Mouse (Mus musculus): Measurements from ENCODE around the gene Mphosph9.
"Not testable (repeated sequence)": the region's sequence is repeated elsewhere in the genome, so short reads cannot be mapped to it uniquely, and the experiment has no call there.

The Mphosph9 gene

DNA sequence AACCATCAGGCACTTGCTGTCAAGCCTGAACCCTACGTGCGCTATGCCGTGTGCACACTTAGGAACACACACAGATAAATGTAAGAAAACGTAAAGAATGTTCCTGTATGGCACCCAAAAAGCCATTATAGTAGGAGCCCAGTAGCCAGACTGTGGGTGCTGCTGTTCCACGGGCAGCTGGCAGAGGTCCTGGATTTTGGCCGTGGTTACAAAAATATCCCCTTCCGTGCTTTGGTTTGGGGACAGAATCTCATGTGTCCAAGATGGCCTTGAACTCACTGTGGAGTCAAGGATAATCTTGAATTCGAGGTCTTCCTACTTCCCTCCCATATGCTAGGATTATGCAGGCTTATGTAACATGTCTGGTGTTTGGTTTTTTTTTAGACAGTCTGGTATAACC is 15.1 kb upstream of the Mphosph9 start:
- no peak for DNase-seq (ENCODE audit: low read depth, low spot score)

DNA sequence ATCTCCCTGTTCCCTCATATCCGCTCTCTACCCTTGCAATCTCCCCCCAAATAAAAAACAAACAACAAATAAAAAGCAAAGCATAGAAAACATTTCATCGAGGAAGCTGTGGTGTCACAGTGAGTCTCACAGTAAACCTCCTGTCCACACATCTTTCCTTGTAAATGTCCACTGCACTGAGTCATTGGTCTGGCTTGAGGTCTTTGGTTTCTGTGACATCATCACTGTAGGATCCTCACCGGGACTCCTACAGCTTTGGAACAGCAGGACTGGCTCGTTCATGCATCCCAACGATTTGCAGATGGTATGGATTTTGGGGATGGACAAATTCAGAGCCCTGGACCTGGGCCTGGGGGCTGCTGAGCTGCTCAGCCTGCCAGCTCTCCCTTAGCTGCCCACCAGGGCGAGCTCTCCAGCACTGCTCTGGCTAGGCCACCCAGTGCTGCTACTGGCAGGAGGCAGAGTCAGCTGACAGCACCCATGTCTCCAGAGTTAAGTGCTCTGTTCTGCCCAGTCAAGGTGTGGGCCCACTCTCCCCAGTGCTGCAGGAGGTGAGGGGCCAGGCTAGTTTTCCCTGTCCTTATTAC is 14.1 kb upstream of the Mphosph9 start:
- not testable (repeated sequence) for DNase-seq (ENCODE audit: low read depth, low spot score)

DNA sequence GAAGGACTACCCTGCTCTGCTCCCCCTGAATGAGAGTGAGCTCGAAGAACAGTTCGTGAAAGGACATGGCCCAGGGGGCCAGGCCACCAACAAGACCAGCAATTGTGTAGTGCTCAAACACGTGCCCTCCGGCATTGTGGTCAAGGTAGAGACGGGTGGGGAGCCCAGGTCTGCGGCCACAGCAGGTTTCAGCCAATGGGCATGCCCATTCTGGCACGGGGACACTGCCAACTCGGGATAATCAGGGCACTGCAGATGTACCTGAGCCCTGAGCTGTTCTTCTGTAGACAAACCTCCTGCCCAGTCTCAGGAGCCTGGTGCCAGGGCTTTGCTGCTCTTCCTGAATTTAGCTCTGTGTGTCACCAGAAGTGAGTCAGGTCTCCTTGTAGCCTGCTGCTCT is 11.0 kb upstream of the Mphosph9 start:
- no peak for DNase-seq (ENCODE audit: low read depth, low spot score)

DNA sequence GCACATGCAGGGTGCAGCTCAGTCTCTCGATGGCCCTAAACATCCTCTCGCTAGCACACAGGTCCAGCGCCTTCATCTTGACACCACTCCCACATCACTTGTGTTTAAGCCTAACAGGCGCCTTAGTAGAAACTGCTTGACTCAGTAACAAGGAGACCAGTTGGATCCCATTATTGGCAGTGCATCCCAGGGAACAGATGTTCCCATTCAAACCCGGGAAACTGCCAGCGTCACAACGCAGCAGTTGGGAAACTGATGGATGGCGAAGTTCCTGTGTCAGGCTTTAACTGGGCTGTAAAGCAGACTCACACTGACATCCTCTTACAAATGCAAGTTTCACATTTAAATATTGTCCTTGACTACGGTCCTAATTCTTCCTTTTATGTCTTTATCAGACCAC is 10.1 kb upstream of the Mphosph9 start:
- DNase-seq (ENCODE audit: low read depth, low spot score) = no peak

DNA sequence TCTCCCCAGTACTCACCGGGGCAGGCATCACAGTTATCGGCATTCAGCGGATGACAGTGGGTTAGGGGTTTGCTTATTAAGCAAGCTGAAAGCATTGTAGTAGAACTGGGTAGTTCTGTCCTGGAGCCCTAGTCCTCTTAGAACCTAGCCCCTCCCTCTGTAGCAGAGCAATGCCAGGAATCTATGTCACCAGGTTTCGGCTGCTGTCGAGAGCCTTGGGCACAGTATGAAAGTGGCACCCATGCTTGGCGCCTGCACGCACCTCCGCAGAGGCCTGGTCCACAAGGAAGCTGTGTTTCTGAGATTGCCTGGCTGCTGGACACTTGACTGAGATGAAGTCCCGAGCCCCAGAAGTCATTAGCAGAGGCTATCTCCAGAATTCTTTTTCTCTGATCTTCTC is 9.3 kb upstream of the Mphosph9 start:
- DNase-seq (ENCODE audit: low read depth, low spot score) = no peak

DNA sequence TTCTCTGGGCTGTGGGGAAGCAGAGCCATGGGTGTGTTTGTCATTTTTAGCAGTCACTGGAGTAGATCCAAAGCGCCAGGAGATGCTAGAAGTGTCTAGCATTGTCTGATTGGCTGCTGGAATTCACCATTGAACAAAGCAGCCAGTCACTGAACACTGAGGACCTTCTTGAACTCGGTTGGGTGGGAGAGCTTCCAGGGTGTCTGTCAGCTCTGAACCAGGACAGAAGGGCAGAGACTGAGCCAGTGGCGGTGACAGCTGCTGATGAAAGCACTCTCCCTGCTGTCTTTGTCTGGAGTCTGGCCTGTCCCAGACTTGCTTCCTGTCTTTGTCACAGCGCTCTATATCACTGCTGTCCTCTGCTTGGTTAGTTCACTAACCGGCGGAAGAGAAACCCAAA is 6.6 kb upstream of the Mphosph9 start:
- no peak for DNase-seq (ENCODE audit: low read depth, low spot score)

DNA sequence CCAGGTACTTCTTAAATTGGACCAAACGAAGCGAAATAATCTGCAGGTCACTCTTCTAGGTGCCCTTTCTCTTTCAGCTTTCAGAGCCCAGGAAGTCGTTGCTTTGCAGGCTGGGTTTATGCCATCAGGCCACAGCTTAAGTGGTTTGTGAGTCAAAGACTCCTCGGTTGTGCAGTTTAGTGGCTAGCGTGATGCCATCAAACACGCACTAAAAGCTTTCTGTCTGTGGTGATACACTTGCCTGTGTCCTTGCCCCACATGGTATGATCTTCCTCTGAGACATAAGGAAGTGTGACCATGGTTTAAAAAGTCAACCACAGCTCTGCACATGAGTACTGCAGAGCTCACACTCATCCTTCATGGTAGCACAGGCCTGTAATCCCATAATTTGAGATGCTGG is 2.3 kb upstream of the Mphosph9 start:
- no peak for DNase-seq (ENCODE audit: low read depth, low spot score)

DNA sequence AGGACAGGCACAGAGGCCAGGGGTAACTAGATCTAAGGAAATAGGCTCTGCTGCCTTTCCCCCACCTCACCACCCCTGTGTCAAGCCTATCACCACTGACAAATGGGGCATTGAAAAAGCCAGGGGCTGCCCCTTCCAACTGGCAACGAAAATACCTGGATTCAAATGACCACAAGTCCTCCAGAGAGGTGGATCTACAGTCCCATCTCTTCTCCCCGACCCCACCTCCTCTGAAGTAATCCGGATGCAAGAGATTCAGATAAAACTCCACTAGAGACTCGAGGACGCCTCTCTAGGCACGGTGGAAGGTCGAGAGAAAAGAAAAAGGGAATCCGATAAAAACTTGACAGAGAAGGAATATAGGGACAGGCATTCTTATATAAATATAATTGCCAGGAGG is 943 bp downstream of the Mphosph9 start:
- no peak for DNase-seq (ENCODE audit: low read depth, low spot score)

DNA sequence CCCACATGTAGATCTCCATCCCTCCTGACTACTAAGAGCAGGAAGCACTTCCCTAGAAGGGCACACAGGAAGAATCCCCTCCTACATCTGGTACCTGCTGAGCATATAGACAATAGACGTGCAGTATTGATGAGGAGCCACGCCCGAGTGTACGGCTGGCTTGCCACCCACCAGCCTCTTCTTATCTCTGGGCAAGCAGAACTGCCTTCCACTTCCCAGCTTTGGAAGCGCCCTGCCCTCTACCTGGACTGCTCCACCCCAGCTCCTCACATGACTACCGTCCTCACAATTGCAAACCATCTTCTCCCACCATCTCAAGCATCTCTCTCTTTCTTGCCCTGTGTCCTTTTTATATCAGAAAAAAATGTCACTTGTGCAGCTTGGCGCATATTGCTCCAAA is 10.1 kb downstream of the Mphosph9 start:
- no peak for DNase-seq (ENCODE audit: low read depth, low spot score)

DNA sequence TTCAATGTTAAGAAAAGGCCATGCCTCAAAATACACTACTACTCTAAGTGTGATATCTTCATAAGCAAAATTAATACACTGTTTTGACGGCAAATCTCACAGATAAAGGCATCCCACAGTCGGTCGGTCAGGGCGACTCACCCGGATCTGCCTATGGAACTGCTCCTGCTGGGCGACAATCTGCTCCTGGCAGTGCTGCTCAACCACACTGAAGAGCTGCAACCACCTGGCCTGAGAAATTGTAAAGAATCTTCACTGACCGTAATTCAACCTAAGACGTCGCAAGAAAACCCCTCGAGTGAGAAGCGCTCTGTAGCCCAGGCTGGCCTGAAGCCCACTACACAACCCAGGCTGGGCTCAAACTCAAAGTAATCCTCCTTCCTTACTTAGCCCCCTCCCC is 11.8 kb downstream of the Mphosph9 start:
- no peak for DNase-seq (ENCODE audit: low read depth, low spot score)

DNA sequence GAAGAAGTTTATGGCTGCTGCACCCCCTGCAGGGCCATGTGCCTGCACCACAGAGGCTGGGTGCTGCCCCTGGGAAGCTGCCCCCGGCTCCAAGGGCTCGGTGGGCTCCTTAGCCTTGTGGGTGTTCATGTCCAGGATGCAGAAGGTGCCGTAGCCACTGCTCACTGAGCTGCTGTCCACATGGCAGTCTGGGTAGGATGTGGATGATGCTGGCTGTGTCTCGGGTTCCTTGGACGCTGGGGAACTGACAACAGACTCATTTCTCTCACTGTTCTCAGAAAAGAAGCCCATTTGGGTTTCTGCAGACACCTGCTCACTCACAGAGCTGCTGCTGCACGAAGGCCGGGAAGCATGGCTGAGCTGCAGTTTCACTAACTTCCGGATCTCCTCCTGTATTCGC is 12.3 kb downstream of the Mphosph9 start:
- no peak for DNase-seq (ENCODE audit: low read depth, low spot score)

DNA sequence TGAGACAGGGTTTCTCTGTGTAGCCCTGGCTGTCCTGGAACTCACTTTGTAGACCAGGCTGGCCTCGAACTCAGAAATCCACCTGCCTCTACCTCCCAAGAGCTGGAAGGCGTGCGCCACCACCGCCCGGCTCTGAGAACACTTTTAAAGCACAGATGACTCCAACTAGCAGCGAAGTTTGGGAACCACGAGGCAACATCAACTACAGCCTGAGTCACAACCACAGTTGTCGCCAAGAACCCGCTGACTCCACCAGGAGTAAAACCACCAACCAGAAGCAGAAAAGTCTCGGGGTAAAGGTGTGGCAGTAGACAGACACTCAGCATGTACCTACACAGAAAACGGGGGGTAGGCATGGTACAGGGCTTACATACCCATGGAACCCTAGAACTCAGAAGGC is 17.7 kb downstream of the Mphosph9 start:
- DNase-seq (ENCODE audit: low read depth, low spot score) = no peak

DNA sequence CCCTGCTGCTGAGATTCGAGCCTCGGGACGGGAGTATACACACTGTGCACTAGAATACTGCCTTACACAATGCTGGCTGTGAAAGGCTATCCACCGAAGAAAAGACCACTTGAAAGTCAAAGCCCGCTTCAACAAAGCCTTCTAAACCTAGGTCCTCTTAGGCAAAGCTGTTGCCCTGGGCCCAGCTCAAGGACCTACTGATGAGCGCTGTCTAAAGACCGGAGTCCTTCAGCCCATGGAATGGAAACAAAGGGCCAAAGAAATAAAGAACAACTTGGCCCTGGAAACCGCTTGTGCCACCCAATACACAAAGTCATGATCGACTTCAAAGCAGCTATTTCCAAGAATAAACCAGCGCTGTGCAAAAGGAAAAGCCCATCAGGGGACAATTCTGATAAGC is 18.6 kb downstream of the Mphosph9 start:
- DNase-seq (ENCODE audit: low read depth, low spot score) = no peak

DNA sequence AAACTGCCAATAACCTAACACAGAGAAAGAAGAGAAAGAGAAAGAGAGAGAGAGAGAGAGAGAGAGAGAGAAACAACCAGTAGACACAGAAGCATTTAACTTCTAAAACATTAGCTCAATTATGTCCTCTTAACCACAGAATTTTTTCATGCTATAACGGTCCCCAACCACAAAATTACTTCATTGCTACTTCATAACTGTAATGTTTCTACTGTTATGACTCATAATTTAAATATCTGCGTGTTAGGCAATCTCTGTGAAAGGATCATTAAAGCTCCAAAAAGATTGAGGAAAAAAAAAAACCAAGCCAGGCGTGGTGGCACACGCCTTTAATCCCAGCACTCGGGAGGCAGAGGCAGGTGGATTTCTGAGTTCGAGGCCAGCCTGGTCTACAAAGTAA is 24.9 kb downstream of the Mphosph9 start:
- DNase-seq (ENCODE audit: low read depth, low spot score) = not testable (repeated sequence)

DNA sequence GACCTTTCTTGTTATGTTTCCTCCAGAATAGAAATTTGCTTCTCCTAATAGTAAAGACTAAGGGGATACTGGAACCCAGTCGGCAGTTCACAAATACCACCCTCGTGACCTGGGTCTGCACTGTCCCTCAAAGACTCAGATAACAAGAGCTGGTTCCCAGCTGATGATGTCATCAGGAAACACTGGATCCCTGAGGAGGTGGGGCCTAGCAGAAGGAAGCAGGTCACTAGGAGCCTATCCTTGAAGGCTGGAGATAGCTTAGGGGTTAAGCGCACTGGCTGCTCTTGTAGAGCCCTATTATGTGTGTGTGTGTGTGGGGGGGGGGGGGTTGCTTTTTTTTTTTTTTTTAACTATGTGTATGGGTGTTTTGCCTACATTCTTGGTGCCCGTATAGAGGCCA is 27.6 kb downstream of the Mphosph9 start:
- no peak for DNase-seq (ENCODE audit: low read depth, low spot score)

DNA sequence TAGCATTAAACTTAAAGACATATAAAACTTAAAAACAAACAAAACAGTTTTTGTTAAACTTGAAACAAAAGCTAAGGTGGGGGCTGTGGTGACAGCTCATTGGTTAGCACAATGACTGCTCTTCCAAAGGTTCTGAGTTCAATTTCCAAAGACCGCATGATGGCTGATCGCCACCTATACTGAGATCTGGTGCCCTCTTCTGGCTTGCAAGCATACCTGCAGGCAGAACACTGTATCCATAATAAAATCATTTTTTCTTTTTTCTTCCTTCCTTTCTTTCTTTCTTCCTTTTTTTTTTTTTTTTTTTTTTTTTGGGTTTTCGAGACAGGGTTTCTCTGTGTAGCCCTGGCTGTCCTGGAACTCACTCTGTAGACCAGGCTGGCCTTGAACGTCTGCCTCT is 28.5 kb downstream of the Mphosph9 start:
- DNase-seq (ENCODE audit: low read depth, low spot score) = peak; percentile 9

DNA sequence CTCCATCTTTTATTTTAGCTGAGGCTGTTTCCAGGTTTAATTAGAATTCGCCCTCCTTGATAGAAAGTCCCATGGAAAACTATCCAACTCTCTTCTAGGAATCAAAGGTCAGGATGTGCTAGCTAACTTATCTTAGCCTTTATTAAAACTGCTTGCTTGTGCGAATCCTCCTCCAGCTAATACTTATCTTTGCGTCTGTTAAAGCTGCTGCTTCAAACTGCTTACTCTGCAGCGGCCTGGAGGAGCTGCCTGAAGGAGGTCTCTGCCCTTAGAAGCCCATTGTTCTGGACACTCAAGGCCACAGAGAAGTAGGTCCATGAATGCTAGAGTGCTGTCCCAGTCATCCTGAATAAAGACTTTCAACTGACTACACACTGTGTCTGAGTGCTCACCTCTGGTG is 31.3 kb downstream of the Mphosph9 start:
- no peak for DNase-seq (ENCODE audit: low read depth, low spot score)

DNA sequence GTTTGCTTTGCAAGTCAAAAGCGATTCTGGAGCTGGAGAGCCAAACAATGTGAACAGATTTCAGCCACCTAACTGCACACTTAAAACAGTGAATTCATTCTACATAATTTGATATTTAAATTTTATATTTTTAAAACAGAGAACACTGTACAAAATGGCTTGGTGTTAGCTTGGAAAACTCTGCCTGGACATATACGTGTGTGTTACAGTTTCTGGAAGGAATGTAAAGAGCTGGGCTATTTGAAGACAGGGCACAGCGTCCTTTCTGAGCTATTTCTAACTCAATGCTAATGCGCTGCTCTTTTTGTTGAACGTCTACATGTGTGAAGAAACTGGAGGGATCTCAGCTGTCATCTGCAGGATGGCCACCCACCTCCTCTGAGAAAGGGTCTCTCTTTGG is 33.8 kb downstream of the Mphosph9 start:
- no peak for DNase-seq (ENCODE audit: low read depth, low spot score)

DNA sequence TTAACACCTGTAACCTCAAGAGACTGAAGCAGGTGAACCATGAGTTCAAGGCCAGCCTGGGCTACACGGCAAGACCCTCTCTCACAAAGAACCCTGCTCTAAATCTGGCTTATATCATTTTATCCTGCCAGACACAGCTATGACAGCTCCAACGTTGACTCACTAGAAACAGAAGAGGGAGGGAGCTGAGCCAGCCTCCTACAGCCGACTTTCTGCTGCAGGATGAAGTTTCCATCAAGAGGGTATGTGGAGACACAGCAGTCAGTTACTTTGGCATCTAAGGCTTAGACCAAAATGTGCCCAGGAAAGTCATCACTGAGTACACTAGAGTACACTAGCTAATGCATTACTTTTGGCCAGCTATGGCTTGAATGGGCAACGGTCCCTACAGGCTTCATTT is 37.6 kb downstream of the Mphosph9 start:
- DNase-seq (ENCODE audit: low read depth, low spot score) = no peak

DNA sequence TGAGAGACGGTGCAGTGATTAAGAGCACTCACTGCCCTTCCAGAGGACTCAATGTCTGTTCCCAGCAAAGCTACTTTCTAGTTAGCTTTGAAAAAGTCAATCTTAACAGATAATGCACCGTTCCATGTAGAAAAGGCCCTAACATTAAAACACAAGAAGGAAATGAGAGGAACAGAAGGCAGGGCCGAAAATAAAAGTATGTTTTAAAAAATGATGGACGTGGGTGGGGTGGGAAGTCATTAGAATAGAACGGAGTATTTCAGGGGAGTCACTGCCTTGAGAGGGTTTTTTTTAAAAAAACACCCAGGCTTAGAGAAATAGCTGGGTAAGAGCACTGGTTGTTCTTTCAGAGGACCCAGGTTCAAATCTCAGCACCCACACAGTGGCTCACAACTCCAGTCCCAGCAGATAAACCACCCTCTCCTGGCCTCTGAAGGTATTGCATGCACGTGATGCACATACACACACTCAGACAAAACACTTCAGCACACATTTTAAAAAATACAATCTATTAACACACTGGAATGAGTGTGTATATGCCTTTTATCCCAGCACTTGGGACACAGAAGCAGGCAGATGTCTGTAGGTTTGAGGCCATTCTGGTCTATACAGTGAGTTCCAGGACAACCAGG is 40.0 kb downstream of the Mphosph9 start:
- DNase-seq (ENCODE audit: low read depth, low spot score) = no peak

DNA sequence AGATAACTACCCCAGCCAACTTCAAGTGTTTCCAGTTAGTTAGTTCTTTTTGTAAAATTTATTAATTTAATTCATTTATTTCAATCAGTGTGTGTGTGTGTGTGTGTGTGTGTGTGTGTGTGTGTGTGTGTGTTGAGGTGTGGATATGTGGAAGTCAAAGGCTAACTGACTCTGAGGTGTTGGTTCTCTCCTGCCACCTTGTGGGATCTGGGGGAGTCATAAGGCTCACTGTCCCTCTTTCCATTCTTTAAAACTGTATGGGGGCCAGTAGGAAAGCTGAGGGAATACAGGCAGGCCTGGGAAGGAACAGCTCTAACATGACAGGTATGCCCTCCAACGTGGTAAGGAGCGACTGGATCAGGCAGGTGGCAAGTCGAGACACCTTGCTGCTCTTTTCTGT is 43.4 kb downstream of the Mphosph9 start:
- peak; percentile 7 for DNase-seq (ENCODE audit: low read depth, low spot score)

DNA sequence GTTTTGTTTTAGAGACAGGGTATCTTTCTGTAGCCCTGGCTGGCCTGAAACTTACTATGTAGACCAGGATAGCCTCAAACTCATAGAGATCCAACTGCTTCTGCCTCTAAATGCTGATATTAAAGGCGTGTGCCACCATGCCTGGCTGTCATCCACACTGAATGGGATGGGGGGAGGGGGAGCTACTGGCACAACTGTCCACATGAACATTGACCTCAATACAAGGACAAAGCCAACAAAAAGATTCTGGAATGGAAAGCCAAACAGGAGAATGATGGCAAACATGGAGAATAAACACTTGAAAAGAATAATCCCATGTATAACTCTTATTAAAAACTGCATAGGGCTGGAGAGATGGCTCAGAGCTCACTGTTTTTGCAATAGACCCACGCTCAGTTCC is 44.9 kb downstream of the Mphosph9 start:
- DNase-seq (ENCODE audit: low read depth, low spot score) = no peak

DNA sequence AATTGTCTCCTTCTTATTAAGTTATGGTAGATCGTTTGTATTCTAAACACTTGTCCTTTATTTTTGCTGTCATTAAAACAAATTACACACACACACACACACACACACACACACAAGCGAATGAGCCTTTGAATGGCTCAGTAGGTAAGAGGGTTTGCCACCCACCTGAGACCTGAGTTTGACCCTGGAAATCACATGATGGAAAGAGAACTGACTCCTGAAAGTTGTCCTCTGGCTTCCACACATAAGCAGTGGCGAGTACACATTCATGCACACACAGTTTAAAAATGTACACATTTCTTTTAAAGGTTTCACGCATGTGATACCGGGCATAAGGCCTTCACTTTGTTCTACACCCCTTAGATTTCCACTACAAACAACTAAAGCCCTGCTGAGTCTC is 57.5 kb downstream of the Mphosph9 start:
- no peak for DNase-seq (ENCODE audit: low read depth, low spot score)

DNA sequence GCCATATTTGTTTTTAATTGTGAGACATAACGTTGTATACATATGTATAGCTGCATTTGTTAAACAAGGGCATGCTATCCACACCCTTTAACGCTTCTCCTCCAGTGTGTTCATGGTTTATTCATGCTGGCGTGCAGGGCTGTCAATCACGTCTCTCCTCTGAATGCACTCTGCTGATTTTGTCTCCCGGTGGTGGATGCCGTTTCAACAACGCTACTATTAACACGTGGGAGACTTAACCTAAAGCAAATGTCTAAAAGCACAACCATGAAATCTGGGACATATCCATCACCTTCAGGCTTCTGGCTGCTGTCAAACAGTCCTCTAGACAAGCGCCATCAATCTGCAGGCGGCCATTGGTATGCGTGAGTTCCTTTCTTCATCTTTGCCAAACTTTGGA is 58.1 kb downstream of the Mphosph9 start:
- DNase-seq (ENCODE audit: low read depth, low spot score) = no peak

Data from skeletal muscle tissue, adult 2 months (tissue).